Mouse (Mus musculus) myocyte (in vitro differentiated cells): ENCODE measurements around the gene Usp30. TPM values are rescaled to one million over a fixed set of nuclear protein-coding genes. Genes with fewer than 3 reads are reported as not detected.

Experiments used
- H3K27me3 ChIP-seq: one replicate; pipeline ENCODE4 v1.6.1; 2011; ENCODE audit not compliant: control insufficient read depth, insufficient read depth, insufficient read length
- H3K36me3 ChIP-seq: one replicate; pipeline ENCODE4 v1.6.1; 2011; ENCODE audit not compliant: control insufficient read depth, insufficient read depth
- H3K4me2 ChIP-seq: one replicate; pipeline ENCODE4 v1.6.1; 2011; ENCODE audit warnings: low read depth, control low read depth
- H3K4me3 ChIP-seq: one replicate; pipeline ENCODE4 v1.5.1; 2011; ENCODE audit warnings: mild to moderate bottlenecking, control low read depth, moderate library complexity
- H3K79me2 ChIP-seq: one replicate; pipeline ENCODE4 v1.6.1; 2011; ENCODE audit not compliant: control insufficient read depth, insufficient read depth
- H3ac ChIP-seq: one replicate; pipeline ENCODE4 v1.6.1; 2011; ENCODE audit not compliant: control insufficient read depth, insufficient read length
- CEBPB ChIP-seq: IDR thresholded peaks from 2 replicates; pipeline ENCODE4 v1.6.1; 2011; ENCODE audit warnings: mild to moderate bottlenecking, moderate library complexity; ENCODE audit not compliant: poor library complexity, insufficient read depth, severe bottlenecking
- E2F4 ChIP-seq: IDR thresholded peaks from one replicate; pipeline ENCODE4 v1.6.1; 2011; ENCODE audit warnings: mild to moderate bottlenecking, control low read depth, moderate library complexity; ENCODE audit not compliant: insufficient read depth
- MAX ChIP-seq: IDR thresholded peaks from one replicate; pipeline ENCODE4 v1.6.1; 2011; ENCODE audit warnings: low read depth, mild to moderate bottlenecking, control low read depth
- MYOD1 ChIP-seq, 3 experiments: IDR thresholded peaks; one replicate each; pipeline ENCODE4 v1.6.1; 2011; ENCODE audit warnings: control low read depth in 2 of 3, low read depth in 2 of 3, mild to moderate bottlenecking in 2 of 3, moderate library complexity in 1 of 3; ENCODE audit not compliant: insufficient read length in 2 of 3, control insufficient read depth in 1 of 3
- MYOG ChIP-seq, 3 experiments: IDR thresholded peaks; one replicate each; pipeline ENCODE4 v1.6.1; 2011; ENCODE audit warnings: control low read depth in 2 of 3, low read depth in 2 of 3, mild to moderate bottlenecking in 2 of 3; ENCODE audit not compliant: insufficient read length in 2 of 3, control insufficient read depth in 1 of 3, insufficient read depth in 1 of 3
- POLR2A ChIP-seq: IDR thresholded peaks from one replicate; pipeline ENCODE4 v1.6.1; 2011; ENCODE audit warnings: low read depth, mild to moderate bottlenecking, control low read depth, moderate library complexity; ENCODE audit not compliant: insufficient read length
- POLR2AphosphoS2 ChIP-seq: IDR thresholded peaks from one replicate; pipeline ENCODE4 v1.6.1; 2011; ENCODE audit warnings: low read depth, control low read depth; ENCODE audit not compliant: insufficient read length
- REST ChIP-seq: IDR thresholded peaks from one replicate; pipeline ENCODE4 v1.6.1; 2011; ENCODE audit warnings: mild to moderate bottlenecking, control low read depth, moderate library complexity; ENCODE audit not compliant: insufficient read depth, insufficient read length
- SRF ChIP-seq: IDR thresholded peaks from one replicate; pipeline ENCODE4 v1.6.1; 2011; ENCODE audit warnings: low read depth; ENCODE audit not compliant: control insufficient read depth, insufficient read length
- TCF12 ChIP-seq: IDR thresholded peaks from one replicate; pipeline ENCODE4 v1.6.1; 2011; ENCODE audit warnings: mild to moderate bottlenecking, control low read depth; ENCODE audit not compliant: poor library complexity, insufficient read depth, severe bottlenecking
- TCF3 ChIP-seq: IDR thresholded peaks from one replicate; pipeline ENCODE4 v1.6.1; 2011; ENCODE audit warnings: low read depth, control low read depth; ENCODE audit not compliant: insufficient read length
- USF1 ChIP-seq: IDR thresholded peaks from one replicate; pipeline ENCODE4 v1.6.1; 2011; ENCODE audit warnings: low read depth, mild to moderate bottlenecking, control low read depth, moderate library complexity
- polyA plus RNA-seq: library from polyadenylated mRNA; unstranded; fragments of >200 nt; fragmentation: generic; extraction: Trizol; gene quantifications from one replicate; pipeline ENCODE4 v1.2.1, GENCODE M21; 2012; ENCODE audit warnings: missing spikeins

The Usp30 gene
- polyA plus RNA-seq, 1 experiment, result 12.3 TPM

DNA sequence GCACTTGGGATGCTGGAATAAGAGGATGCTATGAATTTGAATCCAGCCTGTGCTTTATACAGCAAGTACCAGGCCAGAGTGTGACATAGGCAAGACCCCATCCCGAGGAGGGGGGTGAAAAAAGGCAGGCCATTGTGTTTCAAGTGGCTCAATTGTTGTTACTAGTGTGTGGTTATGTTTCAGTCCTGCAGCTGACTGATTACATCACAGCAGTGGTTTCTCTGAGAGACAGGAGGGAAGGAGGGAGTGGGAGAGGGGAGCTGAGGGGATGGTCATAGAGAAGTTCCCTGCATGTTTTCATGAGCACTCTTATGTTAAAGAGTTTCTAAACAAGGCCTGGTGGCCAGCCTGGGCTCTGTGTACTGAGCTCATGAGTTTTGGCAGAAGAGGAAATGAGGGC, 37.5 kb downstream of the Usp30 start:
- Histone ChIP-seq H3K4me2 (no peak overlapping the region), H3K4me3 (no peak overlapping the region), H3K79me2 (peaks cover 8% of the 10 kb centered on the region), H3K27me3 (no peaks in the 10 kb centered on the region), H3ac (no peak overlapping the region), H3K36me3 (no peaks in the 10 kb centered on the region)
- TF ChIP-seq MAX (no peak), CEBPB (no peak), SRF (no peak), MYOG (IDR thresholded peaks at IDR 0.05; ENCODE audit: control insufficient read depth in 1 of 3, insufficient read depth in 1 of 3, insufficient read length in 2 of 3, low read depth in 2 of 3) (no peak), REST (no peak), E2F4 (no peak), POLR2A (no peak), USF1 (no peak), MYOD1 (IDR thresholded peaks at IDR 0.05; ENCODE audit: control insufficient read depth in 1 of 3, insufficient read length in 2 of 3, low read depth in 2 of 3) (no peak), TCF12 (no peak), POLR2AphosphoS2 (no peak), TCF3 (no peak)

DNA sequence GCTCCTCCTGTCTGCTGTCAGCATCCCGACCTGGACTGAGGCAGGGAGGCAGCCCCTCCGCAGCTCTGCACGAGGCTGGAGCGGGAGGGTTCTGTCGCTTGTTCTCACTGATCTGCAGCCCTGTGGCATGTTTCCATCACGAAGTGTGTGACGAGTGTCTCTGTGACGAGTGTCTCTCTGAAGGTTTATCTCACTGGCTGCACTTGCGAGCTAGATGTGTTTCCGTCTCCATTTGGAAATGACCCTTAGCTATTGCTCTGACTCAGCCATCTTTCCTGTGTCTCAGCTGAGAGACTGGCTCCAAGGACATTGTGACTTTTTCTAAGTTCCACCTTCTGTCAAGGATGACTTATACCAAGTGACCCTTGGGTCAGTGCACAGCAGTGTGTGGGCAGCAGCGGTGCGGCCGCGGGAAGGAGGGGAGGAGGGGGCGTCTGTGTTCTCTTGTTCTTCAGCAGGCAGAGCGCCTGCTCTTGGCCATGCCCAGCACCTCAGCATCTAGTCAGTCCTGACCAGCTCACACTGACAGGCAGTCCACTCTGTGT, 41.2 kb downstream of the Usp30 start:
- Histone ChIP-seq H3K79me2 (peaks cover under 1% of the 10 kb centered on the region), H3K36me3 (peaks cover 6% of the 10 kb centered on the region), H3K4me3 (no peak overlapping the region), H3K27me3 (no peaks in the 10 kb centered on the region), H3ac (no peak overlapping the region), H3K4me2 (no peak overlapping the region)
- TF ChIP-seq TCF12 (no peak), SRF (no peak), USF1 (no peak), CEBPB (no peak), MAX (no peak), E2F4 (no peak), MYOG (IDR thresholded peaks at IDR 0.05; ENCODE audit: control insufficient read depth in 1 of 3, insufficient read depth in 1 of 3, insufficient read length in 2 of 3, low read depth in 2 of 3) (no peak), POLR2A (no peak), POLR2AphosphoS2 (no peak), MYOD1 (IDR thresholded peaks at IDR 0.05; ENCODE audit: control insufficient read depth in 1 of 3, insufficient read length in 2 of 3, low read depth in 2 of 3) (no peak), TCF3 (no peak), REST (no peak)

DNA sequence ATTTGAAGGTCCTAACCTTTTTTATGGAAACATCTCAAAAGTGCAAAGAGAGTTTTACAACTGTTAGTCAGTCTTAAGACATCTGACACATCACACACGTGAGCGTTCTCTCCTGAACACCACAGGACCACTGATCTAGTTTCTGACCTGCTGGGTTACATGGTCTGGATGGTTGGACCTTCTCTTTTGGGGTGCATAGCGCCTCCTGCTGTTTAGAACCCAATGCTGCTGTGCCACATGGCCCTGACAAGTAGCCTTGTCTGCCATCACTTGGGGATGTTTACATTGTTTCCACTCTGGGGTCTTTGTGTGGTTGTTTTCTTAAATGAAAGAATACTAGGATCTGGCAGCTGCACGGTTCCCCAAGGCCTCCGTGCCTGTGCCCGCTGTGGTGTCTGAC, 48.1 kb downstream of the Usp30 start:
- H3K36me3 ChIP-seq, result peaks cover 6% of the 10 kb centered on the region
- H3K4me2 ChIP-seq, result no peak overlapping the region
- H3K79me2 ChIP-seq, result no peaks in the 10 kb centered on the region
- TF ChIP-seq MAX, result no peak
- TF ChIP-seq REST, result no peak
- no peak for TF ChIP-seq POLR2A
- no peak for TF ChIP-seq MYOG (IDR thresholded peaks at IDR 0.05; ENCODE audit: control insufficient read depth in 1 of 3, insufficient read depth in 1 of 3, insufficient read length in 2 of 3, low read depth in 2 of 3)
- no peak for TF ChIP-seq E2F4
- no peak for TF ChIP-seq TCF3
- no peaks in the 10 kb centered on the region for H3K27me3 ChIP-seq
- no peak overlapping the region for H3ac ChIP-seq
- H3K4me3 ChIP-seq, result no peak overlapping the region

DNA sequence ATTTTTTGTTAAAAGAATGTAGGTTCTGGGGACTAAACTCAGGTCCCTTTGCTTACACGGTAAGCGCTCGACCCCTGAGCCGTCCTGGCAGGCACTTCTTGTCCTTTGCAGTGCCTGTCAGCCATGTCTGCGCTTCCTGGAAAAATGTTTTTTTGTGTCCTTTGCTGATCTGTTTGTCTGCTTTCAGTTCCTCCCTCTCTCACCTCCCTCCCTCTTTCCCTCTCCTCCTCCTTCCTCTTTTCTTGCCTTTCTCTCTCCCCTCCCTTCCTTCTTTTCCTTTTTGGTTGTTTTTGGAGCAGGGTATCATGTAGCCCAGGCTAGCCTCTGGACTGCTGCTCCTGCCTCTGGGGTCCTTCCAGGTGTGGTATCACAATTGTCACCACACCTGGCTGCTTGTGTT, 49.8 kb downstream of the Usp30 start:
- Histone ChIP-seq H3K4me2 (no peak overlapping the region), H3K36me3 (no peaks in the 10 kb centered on the region), H3K4me3 (no peak overlapping the region), H3K79me2 (no peaks in the 10 kb centered on the region), H3K27me3 (no peaks in the 10 kb centered on the region), H3ac (no peak overlapping the region)
- TF ChIP-seq TCF3 (no peak), USF1 (no peak), TCF12 (no peak), MAX (no peak), E2F4 (no peak), POLR2A (no peak), MYOD1 (IDR thresholded peaks at IDR 0.05; ENCODE audit: control insufficient read depth in 1 of 3, insufficient read length in 2 of 3, low read depth in 2 of 3) (no peak), POLR2AphosphoS2 (no peak)

GRCm38 (mm10) chr5:114116586-114116985, 51.3 kb downstream of the Usp30 start:
- TF ChIP-seq POLR2AphosphoS2, result no peak
- TF ChIP-seq MYOD1 (IDR thresholded peaks at IDR 0.05; ENCODE audit: control insufficient read depth in 1 of 3, insufficient read length in 2 of 3, low read depth in 2 of 3), result no peak
- no peak for TF ChIP-seq POLR2A
- TF ChIP-seq USF1, result no peak
- no peak for TF ChIP-seq MAX
- TF ChIP-seq TCF12, result no peak
- no peak for TF ChIP-seq REST
- no peak for TF ChIP-seq TCF3
- no peak for TF ChIP-seq MYOG (IDR thresholded peaks at IDR 0.05; ENCODE audit: control insufficient read depth in 1 of 3, insufficient read depth in 1 of 3, insufficient read length in 2 of 3, low read depth in 2 of 3)
- Histone ChIP-seq H3K79me2 (no peaks in the 10 kb centered on the region), H3K4me2 (no peak overlapping the region), H3K27me3 (no peaks in the 10 kb centered on the region), H3K4me3 (no peak overlapping the region), H3K36me3 (peaks cover 3% of the 10 kb centered on the region), H3ac (no peak overlapping the region)
